Mouse (Mus musculus) neural tube, embryonic 14.5 days (tissue): ENCODE data around the gene Trmt13. TPM values are rescaled to one million over a fixed set of nuclear protein-coding genes. Genes with fewer than 3 reads are reported as not detected.

Experiments
- ATAC-seq: fragments of 200-750 bp; cut with Nextera tagmentation; 2 replicates; pipeline ENCODE4 v1.8.0; 2017; ENCODE audit warnings: low read depth, mild to moderate bottlenecking, moderate TSS enrichment, moderate library complexity
- H3K27ac ChIP-seq: fragments of 300-500 bp; sonication (generic); 2 replicates; pipeline ENCODE4 v1.5.1; 2014; ENCODE audit warnings: low read depth, mild to moderate bottlenecking, control low read depth, low read length, moderate library complexity, mixed read lengths
- H3K27me3 ChIP-seq: fragments of 300-500 bp; sonication (generic); 2 replicates; pipeline ENCODE4 v1.6.1; 2014; ENCODE audit warnings: low read length; ENCODE audit not compliant: control insufficient read depth, insufficient read depth
- H3K36me3 ChIP-seq: fragments of 300-500 bp; sonication (generic); 2 replicates; pipeline ENCODE4 v1.6.1; 2014; ENCODE audit warnings: low read length, mixed read lengths; ENCODE audit not compliant: control insufficient read depth, insufficient read depth
- H3K4me1 ChIP-seq: fragments of 300-500 bp; sonication (generic); 2 replicates; pipeline ENCODE4 v1.6.1; 2014; ENCODE audit warnings: low read length; ENCODE audit not compliant: control insufficient read depth, insufficient read depth
- H3K4me2 ChIP-seq: fragments of 300-500 bp; sonication (generic); 2 replicates; pipeline ENCODE4 v1.6.1; 2014; ENCODE audit warnings: mild to moderate bottlenecking, low read depth, low read length, control low read depth
- H3K4me3 ChIP-seq: fragments of 300-500 bp; sonication (generic); 2 replicates; pipeline ENCODE4 v1.5.1; 2014; ENCODE audit warnings: low read depth, low read length, control low read depth, mixed read lengths
- H3K9ac ChIP-seq: fragments of 300-500 bp; sonication (generic); replicated peaks from 2 replicates; pipeline ENCODE4 v1.6.1; 2014; ENCODE audit warnings: low read depth, mild to moderate bottlenecking, control low read depth, low read length, mixed read lengths
- H3K9me3 ChIP-seq: fragments of 300-500 bp; sonication (generic); 2 replicates; pipeline ENCODE4 v1.6.1; 2016; ENCODE audit warnings: low read length; ENCODE audit not compliant: control insufficient read depth
- WGBS: fragments of 180-500 bp; shearing (Covaris S2); extraction: QIAGEN DNeasy Blood & Tissue Kit; methylation state at CpG from one replicate; pipeline ENCODE4 v1.1.7; 2014; 5-methylcytosine and 5-hydroxymethylcytosine counted together
- polyA plus RNA-seq: library from polyadenylated mRNA; unstranded; fragments of >200 nt; fragmentation: Nextera tagmentation; extraction: Ambion mirVana; gene quantifications from 2 replicates; pipeline ENCODE4 v1.2.1, GENCODE M21; 2014

Trmt13 gene
- polyA plus RNA-seq, 1 experiment from 2014 or later, result 32.2 TPM

DNA sequence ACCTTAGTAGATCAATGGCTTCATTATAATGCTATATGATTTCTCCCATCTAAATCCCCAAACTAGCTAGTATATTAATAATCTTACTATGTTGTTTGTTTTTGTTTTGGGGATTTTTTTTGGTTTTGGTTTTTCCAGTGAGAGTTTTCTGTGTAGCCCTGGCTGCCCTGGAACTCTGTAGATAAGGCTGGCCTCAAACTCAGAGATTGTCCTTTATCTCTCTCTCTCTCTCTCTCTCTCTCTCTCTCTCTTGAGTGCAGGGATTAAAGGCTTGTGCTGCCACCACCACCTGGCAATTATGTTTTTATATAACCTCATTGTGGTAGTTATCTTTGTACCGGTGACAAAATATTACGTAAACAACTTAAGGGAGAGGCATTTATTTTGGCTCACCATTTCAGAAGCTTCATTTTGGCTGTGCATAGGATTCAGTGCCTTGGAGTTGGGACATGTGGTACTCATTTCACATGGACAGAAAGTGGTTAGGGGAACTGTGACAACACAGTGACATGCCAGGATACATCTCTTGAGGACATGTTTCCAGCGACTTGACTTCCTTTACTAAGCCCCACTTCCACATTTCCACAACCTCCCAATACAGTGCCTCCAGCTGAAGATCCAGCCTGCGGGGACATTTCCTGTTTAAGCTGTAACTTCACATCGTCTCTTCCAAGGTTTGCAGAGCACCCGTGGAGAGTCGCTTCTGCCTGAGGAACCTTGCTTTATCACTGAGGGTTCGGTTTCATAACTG lies 1.1 kb upstream of the Trmt13 start:
- Histone ChIP-seq H3K4me1 (no peaks in the 10 kb centered on the region), H3K36me3 (peaks cover 10% of the 10 kb centered on the region), H3K27me3 (no peaks in the 10 kb centered on the region), H3K4me3 (no peak overlapping the region), H3K4me2 (no peak overlapping the region), H3K9me3 (no peaks in the 10 kb centered on the region), H3K27ac (no peak overlapping the region), H3K9ac (no peak overlapping the region)
- ATAC-seq, result no peak
- WGBS, result 89% methylated on average over 8 of the region's 8 CpGs

DNA sequence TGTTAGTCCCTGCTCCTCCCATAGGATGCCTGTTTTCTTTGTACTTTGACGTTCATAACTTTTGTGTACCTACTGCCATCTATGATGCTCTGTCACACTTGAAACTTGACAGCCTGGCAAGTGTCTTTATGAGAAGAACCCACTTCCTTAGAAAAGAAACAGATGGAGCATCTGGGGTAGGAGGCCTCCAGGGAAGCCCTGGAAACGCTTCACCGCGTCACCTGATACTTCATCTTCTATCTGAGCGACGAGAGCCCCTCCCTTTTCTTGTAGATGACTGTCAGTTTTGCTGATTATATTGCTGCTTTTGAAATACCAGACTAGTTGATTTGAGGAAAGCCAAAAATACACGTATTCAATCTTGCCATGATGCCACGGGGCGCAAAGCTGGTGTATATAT lies 9.8 kb downstream of the Trmt13 start:
- Histone ChIP-seq H3K27ac (no peak overlapping the region), H3K4me2 (no peak overlapping the region), H3K9me3 (no peaks in the 10 kb centered on the region), H3K27me3 (no peaks in the 10 kb centered on the region), H3K4me1 (no peaks in the 10 kb centered on the region), H3K9ac (no peak overlapping the region), H3K4me3 (no peak overlapping the region), H3K36me3 (0 out of 2 replicates have a peak, but pooled peaks cover 4% of the 10 kb centered on the region)
- no peak for ATAC-seq
- WGBS, result 77% methylated on average over 9 of the region's 9 CpGs

DNA sequence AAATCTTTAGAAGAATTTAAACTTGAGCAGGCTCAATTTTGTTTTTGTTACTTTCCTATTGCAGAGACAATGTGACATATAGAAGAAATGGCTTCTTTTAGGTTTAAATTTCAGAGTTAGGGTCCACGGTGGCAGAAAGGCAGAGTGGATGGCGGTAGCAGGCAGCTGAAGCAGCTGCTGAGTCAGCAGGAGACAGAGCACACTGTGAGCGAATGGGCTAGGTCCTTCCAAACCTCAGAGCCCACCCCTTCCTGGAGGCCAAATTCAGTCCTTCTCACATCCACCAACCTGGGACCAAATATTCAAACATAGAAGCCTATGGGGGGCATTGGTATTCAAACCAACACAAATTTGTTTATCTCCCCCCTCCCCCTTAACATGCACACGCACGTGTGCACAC lies 12.6 kb downstream of the Trmt13 start:
- Histone ChIP-seq H3K9ac (no peak overlapping the region), H3K4me2 (no peak overlapping the region), H3K9me3 (no peaks in the 10 kb centered on the region), H3K27ac (no peak overlapping the region), H3K27me3 (no peaks in the 10 kb centered on the region), H3K4me3 (no peak overlapping the region), H3K4me1 (no peaks in the 10 kb centered on the region), H3K36me3 (no peaks in the 10 kb centered on the region)
- WGBS, result 91% methylated on average over 5 of the region's 5 CpGs
- no peak for ATAC-seq

DNA sequence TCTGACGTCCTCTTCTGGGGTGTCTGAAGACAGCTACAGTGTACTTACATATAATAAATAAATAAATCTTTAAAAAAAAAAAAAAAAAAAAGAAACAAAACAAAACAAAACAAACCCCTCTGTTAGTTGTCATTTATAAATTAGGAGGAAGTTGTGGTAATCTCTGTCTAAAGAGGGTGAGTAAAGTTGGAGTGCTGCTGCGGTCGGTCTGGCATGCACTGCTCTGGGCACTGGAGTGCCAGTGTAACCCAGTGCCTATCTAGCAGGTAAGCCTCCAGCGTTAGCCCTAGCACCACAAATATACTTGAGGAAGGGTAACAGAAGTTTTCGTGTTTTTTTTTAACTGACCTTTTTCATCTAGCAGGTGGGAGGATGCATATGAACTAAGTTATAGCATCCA lies 13.4 kb downstream of the Trmt13 start:
- no peaks in the 10 kb centered on the region for H3K36me3 ChIP-seq
- WGBS, result 91% methylated on average over 5 of the region's 5 CpGs
- H3K4me1 ChIP-seq, result no peaks in the 10 kb centered on the region
- H3K27ac ChIP-seq, result no peak overlapping the region
- H3K27me3 ChIP-seq, result no peaks in the 10 kb centered on the region
- no peak for ATAC-seq
- H3K9ac ChIP-seq, result no peak overlapping the region
- no peak overlapping the region for H3K4me3 ChIP-seq
- no peaks in the 10 kb centered on the region for H3K9me3 ChIP-seq
- H3K4me2 ChIP-seq, result no peak overlapping the region

DNA sequence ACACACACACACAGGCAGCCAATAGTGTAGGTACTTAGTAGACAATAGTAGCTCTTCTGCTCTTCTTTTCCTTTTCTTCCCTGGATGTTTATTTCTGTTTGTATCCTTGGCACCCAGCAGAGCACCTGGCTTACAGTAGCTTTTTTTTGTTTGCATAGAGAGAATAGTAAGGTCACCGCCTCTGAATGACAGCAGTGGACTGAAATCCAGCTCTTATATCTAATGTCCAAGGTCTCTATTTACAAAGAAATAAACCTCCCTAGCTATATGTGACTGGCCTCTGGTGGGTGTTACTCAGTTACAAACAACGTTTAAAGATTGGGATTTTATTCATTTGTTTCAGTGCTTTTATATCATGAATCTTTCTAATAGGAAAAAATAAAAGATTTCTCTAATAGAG lies 14.7 kb downstream of the Trmt13 start:
- Histone ChIP-seq H3K27ac (no peak overlapping the region), H3K9me3 (no peaks in the 10 kb centered on the region), H3K4me3 (no peak overlapping the region), H3K36me3 (no peaks in the 10 kb centered on the region), H3K4me1 (no peaks in the 10 kb centered on the region), H3K4me2 (no peak overlapping the region), H3K27me3 (no peaks in the 10 kb centered on the region), H3K9ac (no peak overlapping the region)
- ATAC-seq, result no peak
- WGBS, result 90% methylated on average over 2 of the region's 2 CpGs

DNA sequence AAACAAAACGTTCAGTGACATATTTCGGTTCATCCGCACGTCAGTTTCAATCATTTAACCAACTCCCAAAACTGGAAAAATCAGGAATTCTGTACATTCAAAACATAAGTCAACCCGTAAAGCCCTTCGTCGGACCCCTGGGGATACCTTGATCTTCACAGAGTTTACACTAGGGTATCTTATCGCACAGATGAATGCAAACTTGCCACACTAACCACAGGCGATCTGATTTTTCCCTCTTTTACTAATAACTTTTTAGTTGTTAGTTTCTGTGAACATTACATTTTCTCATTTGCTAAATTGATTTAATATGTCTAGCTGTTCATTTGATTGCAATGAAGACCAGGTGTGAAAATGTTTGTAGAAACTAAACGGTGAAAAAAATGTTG lies 18.8 kb downstream of the Trmt13 start:
- Histone ChIP-seq H3K27me3 (no peaks in the 10 kb centered on the region), H3K27ac (no peak overlapping the region), H3K4me2 (peak overlapping the region; percentile 87), H3K4me3 (peak overlapping the region; percentile 82), H3K9me3 (no peaks in the 10 kb centered on the region), H3K36me3 (peaks cover 10% of the 10 kb centered on the region; the same call in 1 of the 2 replicates), H3K4me1 (0 out of 2 replicates have a peak, but pooled peaks cover 2% of the 10 kb centered on the region), H3K9ac (peak overlapping the region; percentile 37)
- 11% methylated on average over 10 of the region's 10 CpGs for WGBS
- no peak for ATAC-seq

DNA sequence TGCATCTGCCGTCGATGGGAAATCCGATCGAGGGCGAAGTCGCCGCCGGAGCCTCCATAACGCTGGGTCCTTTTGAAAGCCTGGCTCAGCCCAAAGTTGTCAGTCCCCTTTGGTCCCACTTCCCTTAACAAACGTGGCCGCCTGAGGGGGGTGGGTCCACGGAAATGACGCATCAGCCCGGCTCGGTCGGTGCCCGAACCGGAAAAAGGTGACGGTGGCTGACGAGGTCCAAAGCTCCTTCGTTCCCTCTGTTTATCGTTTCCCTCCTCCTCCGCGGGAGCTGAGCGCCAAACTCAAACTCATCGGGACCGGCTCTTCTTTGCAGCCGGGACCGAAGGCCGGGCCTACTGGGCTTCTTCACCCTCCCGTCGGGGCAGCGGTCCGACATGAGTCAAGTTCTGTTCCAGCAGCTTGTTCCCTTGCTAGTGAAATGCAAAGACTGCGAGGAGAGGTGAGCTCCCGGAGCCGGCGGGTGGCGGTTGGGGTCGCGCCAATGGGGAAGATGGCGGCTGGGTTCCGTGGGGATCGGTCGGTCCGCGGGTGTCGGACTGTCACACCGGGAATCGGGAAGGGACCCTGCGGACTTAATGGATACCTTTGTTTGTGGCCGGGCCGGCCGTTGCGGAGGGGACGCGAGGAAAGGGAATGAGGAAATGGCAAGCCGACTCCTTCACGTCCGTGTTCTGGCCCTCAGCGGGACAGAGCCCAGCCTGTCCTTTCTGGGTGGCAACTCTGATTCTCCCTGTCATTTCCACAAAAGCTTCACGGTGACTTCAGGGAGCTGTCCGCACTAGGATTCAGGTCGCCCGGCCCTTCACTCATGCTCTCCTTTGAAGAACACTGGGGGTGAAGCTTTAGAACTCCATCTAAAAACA lies 19.4 kb downstream of the Trmt13 start, which contains the start of gene Sass6:
Sass6 (plus strand) TSS at position 255 of the 875 bp plus-strand sequence.
- Histone ChIP-seq H3K4me1 (0 out of 2 replicates have a peak, but pooled peaks cover 2% of the 10 kb centered on the region), H3K27ac (peak within 1 kb of the TSS; percentile 68), H3K9me3 (no peaks in the 10 kb centered on the region), H3K36me3 (peaks cover 14% of the 10 kb centered on the region; the same call in 1 of the 2 replicates), H3K4me2 (peak within 1 kb of the TSS; percentile 87), H3K9ac (peak within 1 kb of the TSS; percentile 37), H3K27me3 (no peaks in the 10 kb centered on the region), H3K4me3 (peak within 1 kb of the TSS; percentile 82)
- under 1% methylated on average over 65 of the region's 65 CpGs for WGBS
- peak; percentile 98 for ATAC-seq

DNA sequence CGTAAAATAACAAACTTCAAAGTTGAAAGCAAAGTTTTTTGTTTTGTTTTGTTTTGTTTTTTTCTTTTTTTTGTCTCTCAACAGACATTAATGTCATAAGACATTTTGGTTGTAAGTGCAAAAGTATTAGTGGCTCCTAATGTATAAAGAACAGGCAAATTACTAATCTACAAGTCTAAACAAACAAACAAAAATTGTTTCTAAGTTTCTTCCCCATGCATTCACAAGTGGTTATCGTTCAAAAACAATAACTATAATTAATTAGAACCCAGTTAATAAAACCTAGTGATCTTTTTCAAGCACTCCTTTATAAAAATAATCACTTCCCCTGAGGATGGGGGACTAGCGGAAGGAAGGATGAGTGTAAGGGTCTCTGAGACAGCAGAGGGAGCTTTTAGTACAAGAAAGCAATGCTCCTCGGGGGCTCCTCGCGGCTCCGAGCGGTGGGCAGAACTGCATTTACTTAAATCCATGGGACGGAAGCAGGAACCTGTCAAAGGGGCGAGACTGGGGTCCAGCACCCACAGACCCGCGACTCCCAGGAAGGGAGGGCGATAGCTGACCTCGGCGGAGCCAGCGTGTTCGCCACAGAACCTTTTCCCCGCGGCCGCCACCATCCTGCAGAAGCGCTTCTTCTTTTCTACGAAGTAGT lies 20.2 kb downstream of the Trmt13 start:
- ATAC-seq, result peak; percentile 85
- WGBS, result 2% methylated on average over 22 of the region's 22 CpGs
- no peaks in the 10 kb centered on the region for H3K27me3 ChIP-seq
- H3K4me3 ChIP-seq, result peak overlapping the region; percentile 82
- peak overlapping the region; percentile 37 for H3K9ac ChIP-seq
- peak overlapping the region; percentile 43 for H3K4me2 ChIP-seq
- no peaks in the 10 kb centered on the region for H3K9me3 ChIP-seq
- H3K36me3 ChIP-seq, result peaks cover 22% of the 10 kb centered on the region
- H3K4me1 ChIP-seq, result 0 out of 2 replicates have a peak, but pooled peaks cover 2% of the 10 kb centered on the region
- H3K27ac ChIP-seq, result peak overlapping the region; percentile 68
